Mouse (Mus musculus) myocyte (in vitro differentiated cells): ENCODE measurements around the gene Cd79b.

Experiments used
- CEBPB ChIP-seq: IDR thresholded peaks from 2 replicates; pipeline ENCODE4 v1.6.1; 2011; ENCODE audit warnings: mild to moderate bottlenecking, moderate library complexity; ENCODE audit not compliant: poor library complexity, insufficient read depth, severe bottlenecking
- E2F4 ChIP-seq: IDR thresholded peaks from one replicate; pipeline ENCODE4 v1.6.1; 2011; ENCODE audit warnings: mild to moderate bottlenecking, control low read depth, moderate library complexity; ENCODE audit not compliant: insufficient read depth
- MAX ChIP-seq: IDR thresholded peaks from one replicate; pipeline ENCODE4 v1.6.1; 2011; ENCODE audit warnings: low read depth, mild to moderate bottlenecking, control low read depth
- POLR2A ChIP-seq: IDR thresholded peaks from one replicate; pipeline ENCODE4 v1.6.1; 2011; ENCODE audit warnings: low read depth, mild to moderate bottlenecking, control low read depth, moderate library complexity; ENCODE audit not compliant: insufficient read length
- POLR2AphosphoS2 ChIP-seq: IDR thresholded peaks from one replicate; pipeline ENCODE4 v1.6.1; 2011; ENCODE audit warnings: low read depth, control low read depth; ENCODE audit not compliant: insufficient read length
- TCF12 ChIP-seq: IDR thresholded peaks from one replicate; pipeline ENCODE4 v1.6.1; 2011; ENCODE audit warnings: mild to moderate bottlenecking, control low read depth; ENCODE audit not compliant: poor library complexity, insufficient read depth, severe bottlenecking
- TCF3 ChIP-seq: IDR thresholded peaks from one replicate; pipeline ENCODE4 v1.6.1; 2011; ENCODE audit warnings: low read depth, control low read depth; ENCODE audit not compliant: insufficient read length
- USF1 ChIP-seq: IDR thresholded peaks from one replicate; pipeline ENCODE4 v1.6.1; 2011; ENCODE audit warnings: low read depth, mild to moderate bottlenecking, control low read depth, moderate library complexity

- no peak for TF ChIP-seq POLR2AphosphoS2
- no peak for TF ChIP-seq POLR2A
- no peak for TF ChIP-seq MAX
- no peak for TF ChIP-seq TCF12
- no peak for TF ChIP-seq USF1
- TF ChIP-seq CEBPB = no peak
- TF ChIP-seq TCF3 = no peak
- no peak for TF ChIP-seq E2F4
Measured at GRCm38 (mm10) chr11:106317801-106318200, 3.2 kb upstream of the Cd79b start.
